21 mouse cellular contexts compared by ENCODE assay signal in genomic region chr19:58677117-58677516, GRCm38 (mm10). TPM values are rescaled to one million over a fixed set of nuclear protein-coding genes. Genes with fewer than 3 reads are reported as not detected.
"Had no signal": no experiment of that assay in that cellular context is flagged by ENCODE, and none has a peak within 500 bp of the region (broad histone marks: within the 10 kb centered on the region; RNA-seq: fewer than 3 reads in every experiment).

No protein-coding gene starts in this region.

- H3K36me3 ChIP-seq: kidney, embryonic 15.5 days; liver, embryonic 12.5 days; midbrain, embryonic 13.5 days; neural tube, embryonic 12.5 days had no signal

- H3K27ac ChIP-seq: kidney, embryonic 15.5 days; left cerebral cortex, adult 2 months; liver, embryonic 12.5 days; macrophage; midbrain, embryonic 13.5 days; neural tube, embryonic 12.5 days had no signal

- H3K27me3 ChIP-seq: kidney, embryonic 15.5 days; liver, embryonic 12.5 days; midbrain, embryonic 13.5 days; neural tube, embryonic 12.5 days had no signal

- H3K4me1 ChIP-seq: kidney, embryonic 15.5 days; liver, embryonic 12.5 days; neural tube, embryonic 12.5 days had no signal

- DNase-seq: kidney, adult 2 months; kidney, postnatal 14 days; lung, embryonic 14.5 days; lung, postnatal 10 days; right cerebral cortex, postnatal 4 days; spleen, adult 18-20 months; thymus, adult 18-20 months; thymus, postnatal 25 days had no signal

- ATAC-seq: liver, embryonic 12.5 days; midbrain, embryonic 13.5 days had no signal

- H3K4me2 ChIP-seq: kidney, embryonic 15.5 days; liver, embryonic 12.5 days; lung, embryonic 14.5 days; midbrain, embryonic 13.5 days; neural tube, embryonic 12.5 days had no signal

- H3K9me3 ChIP-seq: kidney, embryonic 15.5 days; liver, embryonic 12.5 days; midbrain, embryonic 13.5 days; neural tube, embryonic 12.5 days had no signal

- H3K4me3 ChIP-seq: kidney, embryonic 15.5 days; left cerebral cortex, adult 2 months; liver, embryonic 12.5 days; midbrain, embryonic 13.5 days; neural tube, embryonic 12.5 days had no signal

- H3K9ac ChIP-seq: kidney, embryonic 15.5 days; liver, embryonic 12.5 days; lung, embryonic 14.5 days; midbrain, embryonic 13.5 days; neural tube, embryonic 12.5 days had no signal

RNA-seq across cellular contexts. Expression of gene Pnlip, which starts 24.8 kb away (rescaled TPM):
- total RNA-seq: midbrain, postnatal 0 days; neutrophil, adult 5-6 weeks had no signal
- polyA plus RNA-seq: kidney, adult 2 months; kidney, embryonic 15.5 days; limb, embryonic 14.5 days; liver, embryonic 16.5 days; lung, embryonic 14.5 days; macrophage; midbrain, embryonic 13.5 days had no signal

RNA-seq across cellular contexts. Expression of gene Pnliprp1, which starts 51.6 kb away (rescaled TPM):
- total RNA-seq: layer of hippocampus, postnatal 25 days; left cerebral cortex, adult 2 months; left cerebral cortex, postnatal 25 days; midbrain, postnatal 0 days; neutrophil, adult 5-6 weeks had no signal
- polyA plus RNA-seq: macrophage; neural tube, embryonic 12.5 days; stomach, embryonic 14.5 days had no signal
